Mouse (Mus musculus) heart, adult 9 months (tissue): Measurements from ENCODE around the gene Cylc1.

Experiments used
- DNase-seq, 2 experiments: peaks; one replicate each; pipeline ENCODE4 v3.0.0; 2022; ENCODE audit warnings: low spot score in 2 of 2

Cylc1 gene

DNA sequence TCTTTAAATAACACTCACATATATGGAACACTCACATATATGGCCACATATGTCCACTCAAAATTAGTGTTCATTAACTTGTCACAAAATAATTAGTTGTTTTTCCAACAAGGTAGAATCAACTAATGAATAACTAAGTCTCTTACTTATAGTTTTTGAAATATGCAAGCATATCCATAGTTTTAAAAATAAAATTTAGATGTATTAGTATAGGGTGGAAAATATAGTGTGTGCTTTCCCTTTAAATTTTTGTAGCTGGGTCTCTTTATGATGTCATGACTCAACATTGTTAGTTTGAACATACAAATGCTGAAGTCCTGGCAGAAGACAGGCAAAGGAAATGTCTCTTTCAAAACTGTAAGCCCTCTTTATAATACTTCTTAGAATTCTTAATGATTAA, at the start of gene Cylc1:
Gene Cylc1, plus strand, starts transcription at position 301 of the 400 bp plus-strand sequence.
- DNase-seq = no peak

DNA sequence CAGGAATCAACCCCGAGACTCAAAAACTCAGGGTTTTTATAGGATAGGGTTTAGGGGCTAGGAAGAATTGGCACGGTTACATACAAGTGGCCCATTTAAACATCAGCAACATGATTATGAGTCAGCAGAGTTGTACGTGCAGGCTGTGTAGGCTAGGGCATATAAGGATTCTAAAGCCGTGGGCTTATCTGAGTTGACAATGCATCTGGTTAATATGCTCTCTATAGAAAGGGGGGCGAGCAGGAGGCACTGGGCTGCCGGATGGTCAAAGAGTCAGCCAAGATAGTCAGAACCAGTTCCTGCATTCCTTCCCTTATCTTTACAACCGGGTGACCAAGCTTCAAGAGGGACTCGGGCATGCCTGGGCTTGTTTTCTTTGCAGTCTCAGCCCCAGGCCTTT, 31.5 kb upstream of the Cylc1 start:
- no peak for DNase-seq

DNA sequence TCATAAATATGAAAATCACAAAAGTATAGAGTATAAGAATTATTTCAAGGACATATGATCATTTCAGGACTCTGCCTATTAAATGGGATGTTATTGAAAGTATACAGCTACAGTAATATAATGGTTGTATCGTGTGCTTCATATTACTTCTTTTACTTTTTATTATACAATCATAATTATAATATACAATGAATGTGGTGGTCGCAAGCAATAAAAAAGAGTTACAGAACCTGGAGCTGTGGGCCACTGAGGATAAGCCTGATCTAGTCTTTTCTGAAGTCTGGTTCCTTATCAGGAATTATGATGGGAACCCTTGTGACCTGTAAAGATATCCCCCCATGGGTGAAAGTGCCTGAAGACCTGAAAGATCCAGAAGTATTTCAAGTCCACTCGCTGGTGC, 57.8 kb downstream of the Cylc1 start, which contains the start of gene Gm10112:
Gene Gm10112, plus strand, starts transcription at position 301 of the 400 bp plus-strand sequence.
- DNase-seq = no peak
